Mouse (Mus musculus) c-Kit-positive CD71-positive TER-119-negative erythroid progenitor cells, embryonic 14.5 days (primary cell): ENCODE measurements around the gene Trim71.
"Not testable (repeated sequence)": the region's sequence is repeated elsewhere in the genome, so short reads cannot be mapped to it uniquely, and the experiment has no call there.

Experiments used
- DNase-seq: peaks from one replicate; pipeline ENCODE4 v3.0.0-alpha.2; 2013; ENCODE audit warnings: low read depth

Trim71 gene

GRCm38 (mm10) chr9:114525891-114526290, 38.3 kb downstream of the Trim71 start:
- no peak for DNase-seq

DNA sequence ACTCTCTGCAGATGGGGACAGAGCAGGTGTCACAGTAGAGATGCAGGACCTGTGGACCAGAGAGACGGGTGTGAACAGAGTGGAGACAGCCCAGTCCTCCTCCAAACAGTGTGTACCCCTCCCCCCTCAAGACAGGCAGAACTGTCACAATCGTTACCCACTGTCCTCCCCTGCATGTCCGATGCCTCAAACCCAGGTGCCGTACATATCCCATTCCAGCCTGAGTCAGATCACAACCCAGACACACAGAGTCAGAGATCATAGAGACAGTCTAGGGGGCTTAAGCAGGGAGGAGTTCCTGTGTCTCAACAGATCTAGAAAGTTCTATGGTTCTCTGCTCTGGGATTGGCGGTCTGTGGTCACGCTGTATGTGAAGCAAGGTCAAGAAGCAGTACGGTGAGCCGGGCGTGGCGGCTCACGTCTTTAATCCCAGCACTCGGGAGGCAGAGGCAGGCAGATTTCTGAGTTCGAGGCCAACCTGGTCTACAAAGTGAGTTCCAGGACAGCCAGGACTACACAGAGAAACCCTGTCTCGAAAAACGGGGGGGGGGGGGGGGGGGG, 39.0 kb downstream of the Trim71 start:
- DNase-seq: no peak

GRCm38 (mm10) chr9:114522501-114522900, 41.7 kb downstream of the Trim71 start:
- no peak for DNase-seq

GRCm38 (mm10) chr9:114522041-114522440, 42.1 kb downstream of the Trim71 start:
- no peak for DNase-seq

DNA sequence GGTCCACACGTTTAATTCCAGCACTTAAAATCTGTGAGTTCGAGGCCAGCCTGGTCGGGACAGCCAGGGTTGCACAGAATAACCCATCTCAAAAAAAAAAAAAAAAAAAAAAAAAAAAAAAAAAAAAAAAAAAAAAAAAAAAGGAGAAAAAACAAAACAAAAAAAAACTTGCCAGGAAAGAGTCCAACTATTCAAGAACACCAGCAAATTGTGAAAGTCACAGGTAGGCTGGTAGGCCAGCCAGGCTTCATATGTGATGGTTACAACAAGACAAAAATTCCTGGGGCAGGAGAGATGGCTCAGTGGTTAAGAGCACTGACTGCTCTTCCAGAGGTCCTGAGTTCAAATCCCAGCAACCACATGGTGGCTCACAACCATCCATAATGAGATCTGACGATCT, 43.6 kb downstream of the Trim71 start:
- DNase-seq: not testable (repeated sequence)

DNA sequence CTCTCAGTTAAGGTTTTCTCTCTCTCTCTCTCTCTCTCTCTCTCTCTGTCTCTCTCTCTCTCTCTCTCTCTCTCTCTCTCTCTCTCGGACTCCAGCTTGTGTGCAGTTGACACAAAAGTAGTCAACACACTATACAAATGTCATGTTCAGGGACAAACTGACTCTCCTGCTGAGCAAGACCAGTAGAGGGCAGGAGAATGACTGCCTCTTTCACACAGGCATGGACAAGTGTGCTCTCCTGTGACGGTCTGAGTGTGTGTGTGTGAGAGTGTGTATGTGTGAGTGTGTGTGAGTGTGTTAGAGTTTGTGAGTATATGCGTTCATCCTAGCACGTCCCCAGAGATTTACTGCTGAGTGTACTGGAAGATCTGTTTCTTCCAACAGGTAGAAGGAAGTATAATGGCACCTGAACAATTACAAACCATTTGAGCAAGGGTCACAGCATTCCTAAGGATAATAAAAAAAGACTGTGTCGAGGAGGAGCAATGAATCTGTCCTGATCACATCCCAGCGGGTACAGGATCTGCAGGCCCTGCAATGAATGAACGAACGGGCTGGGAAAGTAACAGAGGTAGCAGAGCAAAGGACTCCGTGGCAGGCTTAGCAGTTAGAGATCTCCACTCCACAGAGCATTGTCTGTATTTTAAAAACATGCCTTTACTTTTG, 45.2 kb downstream of the Trim71 start:
- no peak for DNase-seq

- DNase-seq: no peak
Measured at GRCm38 (mm10) chr9:114517924-114518497, 46.2 kb downstream of the Trim71 start.

DNA sequence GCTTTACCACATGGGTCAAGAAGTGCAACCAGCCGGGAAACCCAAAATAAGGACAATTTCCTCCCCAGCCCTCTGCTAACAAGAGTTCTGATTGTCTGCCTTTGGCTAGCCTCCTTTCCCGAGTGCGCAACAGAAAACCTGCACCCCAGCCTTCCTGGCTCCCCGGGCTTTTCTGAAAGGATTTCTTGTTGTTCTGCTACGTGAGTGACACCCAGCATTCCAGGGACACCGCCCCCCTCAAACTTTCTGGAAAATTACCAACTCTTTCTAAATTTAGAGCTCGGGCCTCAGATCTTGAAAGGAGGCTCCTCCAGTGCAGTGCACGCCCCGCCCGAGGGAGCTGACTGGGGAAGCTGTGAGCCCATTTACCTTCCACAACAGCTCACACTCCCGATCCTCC, 48.8 kb downstream of the Trim71 start, which contains the start of gene C130032M10Rik:
Gene C130032M10Rik, plus strand, starts transcription at position 334 of the 400 bp plus-strand sequence.
- DNase-seq: no peak

- DNase-seq: no peak
Measured at GRCm38 (mm10) chr9:114512831-114513230, 51.3 kb downstream of the Trim71 start.

DNA sequence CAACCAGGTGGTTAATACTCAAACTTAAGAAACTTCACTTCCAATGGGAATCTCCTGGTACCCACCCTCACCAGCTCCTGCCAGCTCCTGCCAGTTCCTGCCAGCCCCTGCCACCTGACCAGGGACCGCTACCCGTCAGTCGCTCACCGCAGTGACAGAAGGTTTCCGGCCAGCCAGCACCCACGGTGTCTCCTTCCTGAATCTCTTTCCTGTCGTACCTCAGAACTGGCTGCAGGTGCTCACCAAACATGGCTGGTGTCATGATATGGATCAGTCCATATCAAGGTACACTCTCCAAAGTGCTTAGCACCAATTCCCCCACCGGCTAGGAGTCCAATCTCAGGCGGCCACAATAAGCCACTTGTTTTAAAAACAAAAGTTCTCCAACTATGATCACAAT, 54.4 kb downstream of the Trim71 start:
- DNase-seq: no peak

- no peak for DNase-seq
Measured at GRCm38 (mm10) chr9:114507421-114507820, 56.7 kb downstream of the Trim71 start.

GRCm38 (mm10) chr9:114506564-114506963, 57.6 kb downstream of the Trim71 start:
- DNase-seq: no peak

DNA sequence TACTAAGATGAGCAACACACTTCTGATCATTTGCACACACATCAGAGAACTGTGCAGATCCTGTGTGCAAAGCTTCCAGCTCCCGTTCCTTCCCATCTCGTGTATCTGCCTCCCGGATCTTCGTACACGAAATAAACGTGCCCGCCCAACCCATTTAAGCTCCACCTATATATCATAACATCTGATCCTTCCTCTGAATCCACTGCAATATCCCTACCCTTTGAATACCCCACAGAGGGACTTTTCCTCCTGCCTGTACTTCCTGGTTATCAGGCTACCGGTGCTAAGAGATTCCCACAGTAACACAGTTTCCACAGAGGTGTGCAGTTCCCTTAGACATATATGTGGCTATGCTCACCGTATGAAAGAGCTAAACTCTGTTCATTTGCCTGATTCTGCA, 59.4 kb downstream of the Trim71 start, which contains the start of gene Ccr4:
Gene Ccr4, minus strand, starts transcription at position 101 of the 400 bp plus-strand sequence.
- no peak for DNase-seq

- DNase-seq: peak; percentile 22
Measured at GRCm38 (mm10) chr9:114502711-114503427, 61.3 kb downstream of the Trim71 start.

DNA sequence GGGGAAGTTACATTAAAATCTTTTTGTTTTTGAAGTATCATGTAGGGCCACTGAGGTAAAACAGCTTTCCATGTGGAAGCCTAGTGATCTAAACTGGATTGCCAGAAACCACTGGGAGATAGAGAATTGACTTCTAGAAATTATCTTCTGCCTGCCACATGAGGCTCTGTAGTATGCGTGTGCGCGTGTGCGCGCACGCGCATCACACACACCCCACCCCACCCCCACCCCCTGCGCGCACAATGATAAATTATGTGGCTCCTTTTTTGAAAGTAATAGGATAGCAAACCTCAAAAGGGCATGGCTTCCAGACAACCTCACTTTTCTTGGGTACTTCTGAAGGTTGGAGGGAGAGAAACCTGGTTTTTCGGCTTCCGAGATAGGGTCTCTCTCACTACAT, 62.3 kb downstream of the Trim71 start:
- DNase-seq: no peak

GRCm38 (mm10) chr9:114501111-114501510, 63.1 kb downstream of the Trim71 start:
- DNase-seq: no peak

DNA sequence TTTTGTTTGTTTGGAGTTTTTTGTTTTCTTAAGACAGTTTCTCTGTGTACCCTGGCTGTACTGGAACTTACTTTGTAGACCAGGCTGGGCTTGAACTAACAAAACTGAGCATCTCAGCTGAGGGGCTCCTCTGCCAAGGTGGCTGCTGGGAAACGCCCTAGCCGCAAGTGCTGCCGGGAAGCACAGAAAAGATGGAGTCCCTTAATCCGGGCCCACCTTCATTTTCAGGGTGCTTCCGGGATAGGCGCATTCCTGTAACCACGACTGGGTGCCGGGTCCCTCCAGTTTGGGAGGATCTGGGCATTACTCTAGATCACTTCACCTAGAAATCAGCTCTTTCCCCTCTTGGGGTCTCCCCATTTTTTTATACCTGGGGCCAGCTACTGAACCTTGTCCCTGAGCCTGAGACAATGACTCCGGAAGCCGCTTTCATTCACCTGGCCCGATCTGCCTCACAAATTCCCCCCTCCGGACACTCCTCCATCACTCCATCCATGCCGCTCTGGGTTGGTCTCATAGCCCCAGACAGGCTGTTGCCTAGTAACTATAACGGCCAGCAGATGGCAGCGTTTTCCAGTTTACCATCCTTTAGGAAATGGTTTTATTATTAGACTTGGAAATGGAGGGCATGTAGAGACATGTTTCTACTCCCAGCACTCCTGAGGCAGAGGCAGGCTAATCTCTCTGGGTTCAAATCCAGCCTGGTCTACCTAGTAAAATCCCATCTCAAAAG, 64.2 kb downstream of the Trim71 start:
- DNase-seq: peak; percentile 64

DNA sequence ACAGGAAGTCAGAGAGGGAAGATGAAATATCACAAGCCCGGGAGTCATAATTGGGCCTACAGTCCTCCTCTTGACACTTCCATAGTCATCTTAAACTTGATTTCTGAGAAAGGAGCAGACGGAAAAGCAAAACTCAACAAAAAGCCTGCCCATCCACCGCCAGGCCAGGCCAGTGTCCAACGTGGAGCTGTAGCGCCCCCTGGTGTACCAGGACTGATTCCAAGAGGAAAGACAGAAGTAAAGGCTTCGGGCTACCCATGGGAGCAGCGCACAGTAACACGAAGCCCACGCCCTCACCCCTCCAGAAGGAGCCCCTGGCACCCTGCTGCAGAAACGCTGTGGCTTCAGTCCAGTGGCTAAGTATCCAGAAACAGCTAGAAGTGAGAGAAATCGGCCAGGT, 66.0 kb downstream of the Trim71 start:
- DNase-seq: peak; percentile 65

DNA sequence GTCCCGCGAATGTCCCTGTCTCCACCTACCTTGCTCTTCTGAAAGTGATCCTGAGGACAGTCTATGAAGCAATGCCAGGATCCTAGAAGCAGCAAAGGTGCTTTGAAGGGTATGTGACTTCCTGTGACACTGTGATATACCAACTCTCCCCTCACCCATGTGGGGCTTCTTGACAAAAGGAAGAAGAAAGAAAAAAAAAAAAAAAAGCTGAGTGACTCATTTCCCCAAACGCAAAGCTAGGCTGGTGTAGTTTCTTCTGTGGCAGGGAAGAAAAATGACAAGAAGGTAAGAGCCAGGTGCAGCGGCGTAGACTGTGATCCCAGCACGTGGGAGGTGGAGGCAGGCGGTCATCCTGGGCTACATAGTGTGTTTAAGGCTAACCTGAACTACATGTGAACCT, 67.7 kb downstream of the Trim71 start:
- no peak for DNase-seq

GRCm38 (mm10) chr9:114487481-114488258, 76.5 kb downstream of the Trim71 start:
- no peak for DNase-seq

- DNase-seq: no peak
Measured at GRCm38 (mm10) chr9:114486808-114487207, 77.4 kb downstream of the Trim71 start.
